Mouse (Mus musculus) kidney, adult 2 months (tissue): Measurements from ENCODE around the gene Il27ra. TPM values are rescaled to one million over a fixed set of nuclear protein-coding genes. Genes with fewer than 3 reads are reported as not detected.

ENCODE experiments used
- DNase-seq: peaks from one replicate; pipeline ENCODE4 v3.0.0; 2021
- H3K27ac ChIP-seq: fragments of 200-500 bp; 2 replicates; pipeline ENCODE4 v1.5.1; 2012; ENCODE audit warnings: low read depth, low read length, control low read depth, inconsistent platforms; ENCODE audit not compliant: insufficient read depth
- H3K27me3 ChIP-seq: fragments of 200-500 bp; replicated peaks from 2 replicates; pipeline ENCODE4 v1.6.1; 2012; ENCODE audit warnings: mild to moderate bottlenecking, moderate library complexity, low read length, inconsistent platforms; ENCODE audit not compliant: control insufficient read depth, insufficient read depth
- H3K36me3 ChIP-seq: fragments of 200-500 bp; 2 replicates; pipeline ENCODE4 v1.6.1; 2012; ENCODE audit warnings: mild to moderate bottlenecking, moderate library complexity, low read length, inconsistent platforms; ENCODE audit not compliant: control insufficient read depth, insufficient read depth
- H3K4me1 ChIP-seq: fragments of 200-500 bp; 2 replicates; pipeline ENCODE4 v1.6.1; 2011; ENCODE audit warnings: low read length; ENCODE audit not compliant: control insufficient read depth, insufficient read depth
- H3K4me3 ChIP-seq: fragments of 200-500 bp; 2 replicates; pipeline ENCODE4 v1.5.1; 2011; ENCODE audit warnings: mild to moderate bottlenecking, low read depth, low read length, control low read depth; ENCODE audit not compliant: insufficient read depth
- CTCF ChIP-seq: fragments of 200-500 bp; conservative IDR thresholded peaks from 2 replicates; pipeline ENCODE4 v1.5.1; 2011; ENCODE audit warnings: low read depth, mild to moderate bottlenecking, control low read depth, low read length, moderate library complexity, mixed read lengths; ENCODE audit not compliant: insufficient read depth, insufficient read length
- POLR2A ChIP-seq: fragments of 200-500 bp; IDR thresholded peaks from one replicate; pipeline ENCODE4 v1.6.1; 2011; ENCODE audit warnings: low read depth, low read length, control low read depth
- WGBS: fragments of 180-500 bp; shearing (Covaris S2); methylation state at CpG from one replicate; pipeline ENCODE4 v1.1.7; 2018; 5-methylcytosine and 5-hydroxymethylcytosine counted together
- polyA plus RNA-seq: library from polyadenylated mRNA; depleted of rRNA; stranded (reverse); fragments of >200 nt; gene quantifications from 2 replicates; pipeline ENCODE4 v1.2.3, GENCODE M21; 2012

The Il27ra gene
- polyA plus RNA-seq, 1 experiment, result 5.6 TPM

GRCm38 (mm10) chr8:84065457-84066072, 23.2 kb upstream of the Il27ra start:
- Histone ChIP-seq H3K36me3 (no peaks in the 10 kb centered on the region), H3K4me1 (peaks cover 25% of the 10 kb centered on the region), H3K27me3 (no peaks in the 10 kb centered on the region), H3K27ac (peak overlapping the region; percentile 72), H3K4me3 (peak overlapping the region; percentile 51)
- no peak for DNase-seq
- 16% methylated on average over 5 of the region's 5 CpGs for WGBS
- no peak for TF ChIP-seq POLR2A
- TF ChIP-seq CTCF, result no peak

GRCm38 (mm10) chr8:84065037-84065436, 22.6 kb upstream of the Il27ra start, which contains the start of gene Gm10643:
Gm10643 (minus strand) TSS chr8:84065137.
- no peak for TF ChIP-seq CTCF
- TF ChIP-seq POLR2A, result no peak
- peak within 1 kb of the TSS; percentile 51 for H3K4me3 ChIP-seq
- no peak for DNase-seq
- WGBS, result 94% methylated on average over 1 of the region's 1 CpGs
- H3K27me3 ChIP-seq, result no peaks in the 10 kb centered on the region
- peak within 1 kb of the TSS; percentile 72 for H3K27ac ChIP-seq
- peaks cover 23% of the 10 kb centered on the region for H3K4me1 ChIP-seq
- no peaks in the 10 kb centered on the region for H3K36me3 ChIP-seq

- no peaks in the 10 kb centered on the region for H3K27me3 ChIP-seq
- H3K27ac ChIP-seq, result no peak overlapping the region
- WGBS, result 64% methylated on average over 8 of the region's 8 CpGs
- no peak for DNase-seq
- H3K4me3 ChIP-seq, result no peak overlapping the region
- no peaks in the 10 kb centered on the region for H3K36me3 ChIP-seq
- TF ChIP-seq CTCF (no peak), POLR2A (no peak)
- H3K4me1 ChIP-seq, result peaks cover 14% of the 10 kb centered on the region
These were observed 21.6 kb upstream of the Il27ra start for GRCm38 (mm10) chr8:84063861-84064610.

- Histone ChIP-seq H3K4me1 (no peaks in the 10 kb centered on the region), H3K36me3 (no peaks in the 10 kb centered on the region), H3K27me3 (no peaks in the 10 kb centered on the region), H3K27ac (no peak overlapping the region), H3K4me3 (no peak overlapping the region)
- TF ChIP-seq CTCF (no peak), POLR2A (no peak)
- WGBS, result 88% methylated on average over 2 of the region's 2 CpGs
- DNase-seq, result no peak
These were observed 17.9 kb upstream of the Il27ra start for GRCm38 (mm10) chr8:84060245-84060644.

GRCm38 (mm10) chr8:84059226-84059625, 16.8 kb upstream of the Il27ra start:
- WGBS, result 91% methylated on average over 2 of the region's 2 CpGs
- H3K27ac ChIP-seq, result no peak overlapping the region
- TF ChIP-seq CTCF (peak; percentile 26; the same call in 1 of the 2 replicates), POLR2A (no peak)

GRCm38 (mm10) chr8:84057827-84058226, 15.4 kb upstream of the Il27ra start:
- no peaks in the 10 kb centered on the region for H3K27me3 ChIP-seq
- H3K4me1 ChIP-seq, result no peaks in the 10 kb centered on the region
- H3K36me3 ChIP-seq, result no peaks in the 10 kb centered on the region
- no peak overlapping the region for H3K4me3 ChIP-seq
- TF ChIP-seq POLR2A, result no peak
- no peak for TF ChIP-seq CTCF
- 91% methylated on average over 1 of the region's 1 CpGs for WGBS
- DNase-seq, result no peak
- H3K27ac ChIP-seq, result no peak overlapping the region

More at GRCm38 (mm10) chr8:84059226-84059625, 16.8 kb upstream of the Il27ra start:
- Histone ChIP-seq H3K4me3 (no peak overlapping the region), H3K4me1 (no peaks in the 10 kb centered on the region), H3K36me3 (no peaks in the 10 kb centered on the region), H3K27me3 (no peaks in the 10 kb centered on the region)
- DNase-seq, result no peak

GRCm38 (mm10) chr8:84053229-84053628, 10.8 kb upstream of the Il27ra start:
- no peaks in the 10 kb centered on the region for H3K27me3 ChIP-seq
- H3K27ac ChIP-seq, result no peak overlapping the region
- TF ChIP-seq CTCF (no peak), POLR2A (no peak)
- no peak for DNase-seq
- no peaks in the 10 kb centered on the region for H3K36me3 ChIP-seq
- 95% methylated on average over 5 of the region's 5 CpGs for WGBS
- H3K4me3 ChIP-seq, result no peak overlapping the region
- no peaks in the 10 kb centered on the region for H3K4me1 ChIP-seq

- Histone ChIP-seq H3K36me3 (no peaks in the 10 kb centered on the region), H3K27ac (no peak overlapping the region), H3K27me3 (no peaks in the 10 kb centered on the region), H3K4me3 (no peak overlapping the region), H3K4me1 (no peaks in the 10 kb centered on the region)
- no peak for DNase-seq
- WGBS, result 79% methylated on average over 3 of the region's 3 CpGs
- TF ChIP-seq CTCF, result no peak
- TF ChIP-seq POLR2A, result no peak
These were observed 10.4 kb upstream of the Il27ra start for GRCm38 (mm10) chr8:84052746-84053145.
